Mouse (Mus musculus) stomach, adult 2 months (tissue): ENCODE data around the gene Syk. TPM values are rescaled to one million over a fixed set of nuclear protein-coding genes. Genes with fewer than 3 reads are reported as not detected.

ENCODE experiments used
- polyA plus RNA-seq: library from polyadenylated mRNA; depleted of rRNA; stranded (reverse); fragments of >200 nt; gene quantifications from 2 replicates; pipeline ENCODE4 v1.2.3, GENCODE M21; 2012; rRNA removed

The Syk gene
- 2.7 and 3.1 TPM in 2 replicates for polyA plus RNA-seq

GRCm38 (mm10) chr13:52582878-52583661, at the start of gene Syk:
Gene Syk (plus strand): TSS chr13:52583173.

Other genes starting within 250 kb of the Syk start
- gene Diras2, start 51.9 kb upstream of the Syk start, polyA plus RNA-seq = 2.5 and 2.8 TPM in 2 replicates